Mouse (Mus musculus) liver, postnatal 0 days (tissue): Measurements from ENCODE around the gene Actr1b. TPM values are rescaled to one million over a fixed set of nuclear protein-coding genes. Genes with fewer than 3 reads are reported as not detected.
"Not testable (repeated sequence)": the region's sequence is repeated elsewhere in the genome, so short reads cannot be mapped to it uniquely, and the experiment has no call there.

Source experiments
- ATAC-seq: fragments of 200-750 bp; cut with Nextera tagmentation; 2 replicates; pipeline ENCODE4 v1.8.0; 2017; ENCODE audit warnings: mild to moderate bottlenecking, moderate library complexity
- DNase-seq: peaks from one replicate; pipeline ENCODE4 v3.0.0-alpha.2; 2016
- H3K27ac ChIP-seq: fragments of 300-500 bp; sonication (generic); 2 replicates; pipeline ENCODE4 v1.5.1; 2014; ENCODE audit warnings: antibody characterized with exemption, moderate library complexity, mild to moderate bottlenecking, low read depth
- H3K27me3 ChIP-seq: fragments of 300-500 bp; sonication (generic); 2 replicates; pipeline ENCODE4 v1.6.1; 2014; ENCODE audit warnings: low read length, control low read depth, mixed read lengths; ENCODE audit not compliant: insufficient read depth
- H3K36me3 ChIP-seq: fragments of 300-500 bp; sonication (generic); replicated peaks from 2 replicates; pipeline ENCODE4 v1.6.1; 2014; ENCODE audit warnings: mild to moderate bottlenecking, control low read depth, low read length, moderate library complexity, mixed read lengths; ENCODE audit not compliant: insufficient read depth
- H3K4me1 ChIP-seq: fragments of 300-500 bp; sonication (generic); 2 replicates; pipeline ENCODE4 v1.6.1; 2014; ENCODE audit warnings: antibody characterized with exemption, mild to moderate bottlenecking, control low read depth; ENCODE audit not compliant: insufficient read depth
- H3K4me2 ChIP-seq: fragments of 300-500 bp; sonication (generic); 2 replicates; pipeline ENCODE4 v1.6.1; 2014; ENCODE audit warnings: low read depth, mild to moderate bottlenecking, low read length, moderate library complexity, mixed read lengths
- H3K4me3 ChIP-seq: fragments of 300-500 bp; sonication (generic); 2 replicates; pipeline ENCODE4 v1.5.1; 2014; ENCODE audit warnings: low read depth, low read length
- H3K9ac ChIP-seq: fragments of 300-500 bp; sonication (generic); replicated peaks from 2 replicates; pipeline ENCODE4 v1.6.1; 2014; ENCODE audit warnings: mild to moderate bottlenecking, moderate library complexity
- H3K9me3 ChIP-seq: fragments of 300-500 bp; sonication (generic); 2 replicates; pipeline ENCODE4 v1.6.1; 2016; ENCODE audit warnings: mild to moderate bottlenecking, control low read depth, low read length, mixed read lengths
- CTCF ChIP-seq: sonication (generic); IDR thresholded peaks from 2 replicates; pipeline ENCODE4 v1.5.1; 2016; ENCODE audit warnings: antibody characterized with exemption, low read depth
- EP300 ChIP-seq: IDR thresholded peaks from 2 replicates; pipeline ENCODE4 v1.6.1; 2016; ENCODE audit warnings: antibody characterized with exemption, low read depth, mild to moderate bottlenecking
- WGBS: fragments of 180-500 bp; shearing (Covaris S2); extraction: QIAGEN DNeasy Blood & Tissue Kit; methylation state at CpG from one replicate; pipeline ENCODE4 v1.1.7; 2014; ENCODE audit not compliant: insufficient replicate concordance; 5-methylcytosine and 5-hydroxymethylcytosine counted together
- polyA plus RNA-seq: library from polyadenylated mRNA; unstranded; fragments of >200 nt; fragmentation: Nextera tagmentation; extraction: Ambion mirVana; gene quantifications from 2 replicates; pipeline ENCODE4 v1.2.1, GENCODE M21; 2015

Actr1b gene
- polyA plus RNA-seq, 1 experiment from 2014 or later: 21.3 TPM

GRCm38 (mm10) chr1:36674936-36675335 lies 39.3 kb downstream of the Actr1b start:
- H3K4me3 ChIP-seq: no peak overlapping the region
- H3K9me3 ChIP-seq: no peaks in the 10 kb centered on the region
- TF ChIP-seq CTCF (no peak), EP300 (no peak)
- WGBS: 53% methylated on average over 3 of the region's 3 CpGs
- H3K36me3 ChIP-seq: no peaks in the 10 kb centered on the region
- no peak overlapping the region for H3K9ac ChIP-seq
- ATAC-seq (no peak), DNase-seq (no peak)
- H3K4me2 ChIP-seq: no peak overlapping the region
- H3K27ac ChIP-seq: no peak overlapping the region
- H3K27me3 ChIP-seq: no peaks in the 10 kb centered on the region
- no peaks in the 10 kb centered on the region for H3K4me1 ChIP-seq

GRCm38 (mm10) chr1:36672648-36673350 lies 41.4 kb downstream of the Actr1b start:
- no peak overlapping the region for H3K9ac ChIP-seq
- no peak overlapping the region for H3K4me2 ChIP-seq
- no peak overlapping the region for H3K27ac ChIP-seq
- no peaks in the 10 kb centered on the region for H3K9me3 ChIP-seq
- H3K4me1 ChIP-seq: no peaks in the 10 kb centered on the region
- no peak for ATAC-seq
- no peak for TF ChIP-seq CTCF
- no peak for TF ChIP-seq EP300
- WGBS: 74% methylated on average over 16 of the region's 16 CpGs
- no peaks in the 10 kb centered on the region for H3K27me3 ChIP-seq
- no peak overlapping the region for H3K4me3 ChIP-seq
- H3K36me3 ChIP-seq: no peaks in the 10 kb centered on the region
- no peak for DNase-seq

- no peak for ATAC-seq
- H3K4me3 ChIP-seq: no peak overlapping the region
- H3K36me3 ChIP-seq: no peaks in the 10 kb centered on the region
- H3K9ac ChIP-seq: no peak overlapping the region
- H3K9me3 ChIP-seq: no peaks in the 10 kb centered on the region
- TF ChIP-seq EP300 (no peak), CTCF (no peak)
- no peak for DNase-seq
- no peaks in the 10 kb centered on the region for H3K4me1 ChIP-seq
- no peak overlapping the region for H3K27ac ChIP-seq
- no peaks in the 10 kb centered on the region for H3K27me3 ChIP-seq
- WGBS: 69% methylated on average over 10 of the region's 10 CpGs
- H3K4me2 ChIP-seq: no peak overlapping the region
Measured at GRCm38 (mm10) chr1:36671260-36671659, 43.0 kb downstream of the Actr1b start.

GRCm38 (mm10) chr1:36670256-36670655 lies 44.0 kb downstream of the Actr1b start:
- TF ChIP-seq CTCF (no peak), EP300 (no peak)
- Histone ChIP-seq H3K4me3 (no peak overlapping the region), H3K4me2 (no peak overlapping the region), H3K9me3 (no peaks in the 10 kb centered on the region), H3K4me1 (no peaks in the 10 kb centered on the region), H3K36me3 (no peaks in the 10 kb centered on the region), H3K27ac (no peak overlapping the region), H3K9ac (no peak overlapping the region), H3K27me3 (no peaks in the 10 kb centered on the region)
- WGBS: 42% methylated on average over 4 of the region's 4 CpGs
- no peak for DNase-seq
- ATAC-seq: peak; percentile 36; the same call in 1 of the 2 replicates

GRCm38 (mm10) chr1:36668007-36668406 lies 46.2 kb downstream of the Actr1b start:
- not testable (repeated sequence) for H3K27me3 ChIP-seq, H3K9me3 ChIP-seq, ATAC-seq, DNase-seq, H3K4me2 ChIP-seq, H3K9ac ChIP-seq, H3K27ac ChIP-seq, H3K36me3 ChIP-seq, H3K4me1 ChIP-seq, H3K4me3 ChIP-seq
- 63% methylated on average over 3 of the region's 4 CpGs for WGBS

- no peaks in the 10 kb centered on the region for H3K36me3 ChIP-seq
- H3K27me3 ChIP-seq: no peaks in the 10 kb centered on the region
- H3K4me1 ChIP-seq: no peaks in the 10 kb centered on the region
- 67% methylated on average over 4 of the region's 4 CpGs for WGBS
- no peak overlapping the region for H3K4me3 ChIP-seq
- ATAC-seq (no peak), DNase-seq (no peak)
- no peak overlapping the region for H3K9ac ChIP-seq
- no peak overlapping the region for H3K27ac ChIP-seq
- H3K4me2 ChIP-seq: no peak overlapping the region
- no peak for TF ChIP-seq EP300
- no peaks in the 10 kb centered on the region for H3K9me3 ChIP-seq
Measured at GRCm38 (mm10) chr1:36665934-36666333, 48.3 kb downstream of the Actr1b start.
